Mouse (Mus musculus): Measurements from ENCODE around the gene Ttl.

Gene Ttl

DNA sequence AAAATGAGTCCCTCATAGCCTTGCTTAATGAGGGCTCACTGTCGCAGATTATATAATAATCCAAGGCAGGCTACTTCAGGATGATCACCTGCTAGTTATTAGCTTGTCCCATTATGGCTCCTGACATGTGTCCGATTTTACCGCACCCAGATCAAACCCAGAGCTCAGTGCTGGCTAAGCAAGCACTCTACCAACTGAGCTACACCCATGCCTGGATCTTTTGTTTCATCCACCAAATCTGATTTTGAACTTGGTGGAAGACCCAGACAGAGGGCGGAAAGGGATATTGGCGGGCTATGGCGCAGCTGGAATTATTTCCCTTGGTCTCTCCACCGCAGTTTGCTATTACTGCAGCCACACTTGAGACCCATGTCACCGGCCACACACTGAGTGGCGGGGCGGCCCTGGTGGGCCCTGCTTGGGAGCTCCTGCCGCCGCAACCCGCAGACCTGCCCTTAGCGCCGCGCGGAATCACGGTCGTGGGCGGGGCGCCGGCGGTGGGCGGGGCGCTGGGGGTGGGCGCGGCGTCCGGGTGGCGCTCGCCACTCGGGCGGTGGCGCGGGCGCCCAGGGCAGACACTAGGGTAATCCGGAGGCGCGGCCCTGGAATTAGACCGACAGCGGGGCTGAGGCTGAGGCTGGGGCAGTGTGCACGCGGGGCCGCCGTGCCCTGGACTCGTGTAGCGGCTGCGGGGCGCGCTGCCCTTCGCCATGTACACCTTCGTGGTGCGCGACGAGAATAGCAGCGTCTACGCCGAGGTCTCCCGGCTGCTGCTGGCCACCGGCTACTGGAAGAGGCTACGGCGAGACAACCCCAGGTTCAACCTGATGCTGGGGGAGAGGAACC lies at the start of gene Ttl:
Ttl (plus strand) TSS at position 506 of the 846 bp plus-strand sequence.
- no peak for TF ChIP-seq GATA4 (IDR thresholded peaks at IDR 0.05; ENCODE audit: insufficient replicate concordance, low read length)

DNA sequence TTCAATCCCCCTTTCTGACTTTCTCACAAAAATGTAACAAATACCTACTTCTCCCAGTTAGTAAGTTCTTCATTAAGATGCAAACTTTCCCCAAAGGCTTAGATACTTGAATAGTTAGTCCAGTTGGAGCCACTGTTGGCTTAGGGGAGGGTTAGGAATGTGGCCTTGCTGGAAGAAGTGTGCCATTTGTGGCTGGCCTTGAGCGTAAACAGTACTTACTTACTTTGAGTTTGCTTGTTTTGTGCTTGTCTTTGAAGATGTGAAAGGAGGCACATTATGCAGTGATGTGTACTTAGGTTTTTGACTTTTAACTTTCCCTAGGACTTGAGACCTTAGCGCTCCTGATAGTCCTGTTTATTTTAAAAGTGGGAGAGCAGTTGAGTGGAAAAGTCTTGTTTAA lies 45.6 kb upstream of the Ttl start:
- TF ChIP-seq GATA4 (IDR thresholded peaks at IDR 0.05; ENCODE audit: insufficient replicate concordance, low read length): no peak

DNA sequence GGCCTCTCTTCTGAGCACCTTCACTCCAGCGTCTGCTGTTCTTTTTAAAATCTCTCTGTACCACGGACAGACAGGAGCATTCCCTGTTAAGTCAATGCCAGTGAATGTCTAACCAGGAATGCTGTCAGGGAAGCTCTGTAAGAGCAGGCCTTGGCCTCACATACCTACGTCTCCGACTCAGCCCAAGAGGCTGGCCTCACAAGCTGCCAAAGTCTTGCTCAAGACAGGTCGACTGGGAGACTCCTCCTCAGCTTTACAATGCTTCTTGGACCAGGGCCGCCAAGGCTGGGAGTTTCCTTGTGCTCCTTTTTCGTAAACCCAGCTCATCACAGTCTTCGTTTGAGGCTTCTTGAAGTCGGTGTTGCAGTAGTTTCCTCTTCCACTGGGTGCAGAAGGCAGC lies 40.9 kb upstream of the Ttl start:
- no peak for TF ChIP-seq GATA4 (IDR thresholded peaks at IDR 0.05; ENCODE audit: insufficient replicate concordance, low read length)

DNA sequence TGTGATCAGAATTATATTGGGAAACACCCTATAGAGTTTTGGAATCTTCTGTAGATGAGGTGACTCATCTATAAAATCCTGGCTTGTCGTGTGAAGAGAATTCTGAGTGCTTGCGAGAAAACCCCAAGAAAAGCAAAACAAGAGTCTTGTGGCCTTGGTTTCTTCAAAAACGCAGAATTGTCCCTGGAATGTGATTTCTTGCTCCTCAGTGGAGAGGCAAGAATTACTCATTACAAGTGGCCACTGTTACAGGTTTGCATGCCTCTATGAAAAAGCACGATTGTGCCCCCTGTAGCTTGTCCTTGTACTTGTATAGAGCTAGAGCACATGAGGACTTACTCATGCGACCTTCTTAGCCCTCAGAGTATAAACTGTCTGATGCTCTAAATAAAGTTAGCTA lies 30.4 kb upstream of the Ttl start:
- no peak for TF ChIP-seq GATA4 (IDR thresholded peaks at IDR 0.05; ENCODE audit: insufficient replicate concordance, low read length)

DNA sequence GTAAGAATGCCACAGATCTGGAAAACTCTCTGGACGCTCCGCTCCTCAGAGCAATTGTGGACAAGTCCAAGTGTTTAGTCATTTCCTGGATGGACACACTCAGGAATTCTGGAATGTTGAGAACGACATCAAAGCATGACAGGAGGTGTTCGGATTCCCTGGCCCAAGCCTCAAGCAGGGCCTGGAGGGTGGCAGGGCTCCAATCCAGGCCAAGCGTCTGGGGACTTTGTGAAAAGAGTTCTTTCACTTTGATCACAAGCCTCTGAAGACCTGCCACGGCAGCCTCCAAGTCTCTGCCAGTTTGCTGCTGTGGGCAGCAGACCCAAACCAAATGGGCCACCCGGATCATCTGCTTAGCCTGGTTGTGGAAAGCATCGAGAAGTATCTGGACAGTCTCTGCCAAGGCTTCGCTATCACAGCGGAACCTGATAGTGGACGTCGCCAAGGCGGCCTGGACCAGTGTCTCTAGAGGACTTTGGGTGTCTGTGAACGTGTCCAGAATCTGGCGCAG lies 27.3 kb upstream of the Ttl start:
- no peak for TF ChIP-seq GATA4 (IDR thresholded peaks at IDR 0.05; ENCODE audit: insufficient replicate concordance, low read length)

DNA sequence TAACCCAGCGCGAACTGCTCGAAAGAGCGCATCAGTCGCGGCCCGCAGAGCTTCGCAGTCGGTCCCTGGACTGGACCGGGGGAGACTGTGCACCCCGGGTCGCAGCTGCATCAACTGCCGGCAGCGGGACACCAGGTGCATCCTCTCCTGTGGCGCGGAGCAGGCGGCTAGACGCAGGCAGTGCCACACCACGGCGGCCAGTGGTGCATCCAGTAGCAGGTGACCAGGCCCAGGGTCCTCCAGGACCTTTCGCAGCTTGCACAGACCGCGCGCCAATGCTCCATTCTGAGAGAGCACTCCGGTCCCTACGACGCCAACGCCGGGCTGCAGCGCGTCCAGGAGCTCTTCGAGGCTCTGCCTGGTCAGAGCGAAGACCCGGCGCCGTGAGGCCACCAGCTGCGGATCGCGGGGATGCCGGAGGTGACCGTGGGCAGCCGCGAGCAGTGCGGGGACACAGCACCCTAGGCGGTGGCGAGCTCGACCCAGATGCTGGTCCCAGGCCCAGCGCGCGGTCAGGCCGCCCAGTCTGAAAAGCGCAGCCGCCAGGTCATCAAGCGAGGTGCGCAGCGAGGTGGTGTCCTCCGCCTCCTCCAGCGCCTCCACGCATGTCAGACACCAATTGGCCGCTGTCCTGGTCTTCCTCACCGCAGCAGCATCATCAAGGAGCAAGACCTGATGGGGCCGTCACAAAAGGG lies 26.7 kb upstream of the Ttl start:
- no peak for TF ChIP-seq GATA4 (IDR thresholded peaks at IDR 0.05; ENCODE audit: insufficient replicate concordance, low read length)

DNA sequence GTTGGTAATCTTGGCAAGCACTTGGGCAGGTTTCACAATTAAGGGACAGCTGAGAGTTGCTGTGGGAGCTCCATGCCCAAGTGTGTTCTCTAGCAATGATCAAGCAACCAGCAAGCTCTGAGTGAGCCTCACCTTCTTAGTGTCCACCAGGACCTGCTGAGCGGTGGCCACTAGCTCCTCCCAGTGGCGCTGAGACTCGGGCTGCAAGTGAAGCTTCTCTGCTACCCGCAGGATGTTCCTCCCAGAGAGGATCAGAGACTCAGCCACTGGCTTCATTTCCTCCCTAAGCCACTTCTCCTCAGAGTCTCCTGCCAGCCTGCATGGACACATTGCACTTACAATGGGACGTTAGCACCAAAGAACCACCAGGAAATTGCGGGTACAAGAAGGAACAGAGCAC lies 25.2 kb upstream of the Ttl start:
- no peak for TF ChIP-seq GATA4 (IDR thresholded peaks at IDR 0.05; ENCODE audit: insufficient replicate concordance, low read length)

DNA sequence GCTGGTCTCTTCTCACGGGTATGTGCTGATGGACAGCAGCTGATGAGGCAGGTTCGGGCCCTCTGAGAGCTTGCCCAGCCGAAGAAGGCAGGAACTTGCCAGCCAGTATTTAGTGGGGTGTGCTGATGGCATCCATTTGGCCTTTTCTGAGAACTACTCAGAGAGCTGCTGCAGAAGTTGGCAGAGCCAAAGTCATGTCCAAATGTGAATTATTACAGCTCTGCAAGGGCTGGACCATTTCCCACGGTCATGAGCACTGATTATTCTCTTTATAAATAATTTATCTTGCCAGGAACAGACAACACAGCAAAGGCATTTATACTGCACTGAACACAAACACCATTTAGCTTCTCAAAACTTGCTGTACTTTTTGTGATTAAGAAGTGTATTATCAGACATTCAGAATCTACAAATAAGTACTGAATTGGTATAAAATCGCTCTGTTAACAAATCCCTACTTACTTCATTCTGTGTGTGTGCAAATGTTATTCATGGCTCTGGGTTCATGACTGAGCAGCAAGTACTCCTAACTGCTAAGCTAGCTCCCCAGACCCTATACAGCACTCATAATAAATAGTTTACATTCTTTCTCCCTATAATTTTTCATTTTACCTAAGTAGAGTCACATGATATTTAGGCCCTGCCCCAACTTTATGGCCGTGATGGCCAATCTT lies 19.4 kb upstream of the Ttl start:
- no peak for TF ChIP-seq GATA4 (IDR thresholded peaks at IDR 0.05; ENCODE audit: insufficient replicate concordance, low read length)

DNA sequence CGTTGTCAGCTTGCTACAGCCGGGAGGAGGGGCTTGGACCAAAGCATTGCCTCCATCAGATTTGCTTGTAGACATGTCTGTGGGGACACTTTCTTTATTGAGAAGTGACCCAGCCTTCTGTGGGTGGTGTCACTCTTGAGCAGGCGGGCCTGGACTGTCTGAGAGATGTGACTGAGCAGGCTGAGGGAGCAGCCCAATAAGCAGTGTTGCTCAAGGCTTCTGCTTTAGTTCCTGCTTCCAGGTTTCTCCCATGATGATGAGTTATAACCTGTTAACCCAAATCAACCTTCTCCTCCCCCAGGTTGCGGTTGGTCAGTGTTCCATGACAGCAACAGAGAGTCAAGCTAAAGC lies 18.9 kb upstream of the Ttl start:
- TF ChIP-seq GATA4 (IDR thresholded peaks at IDR 0.05; ENCODE audit: insufficient replicate concordance, low read length): no peak

DNA sequence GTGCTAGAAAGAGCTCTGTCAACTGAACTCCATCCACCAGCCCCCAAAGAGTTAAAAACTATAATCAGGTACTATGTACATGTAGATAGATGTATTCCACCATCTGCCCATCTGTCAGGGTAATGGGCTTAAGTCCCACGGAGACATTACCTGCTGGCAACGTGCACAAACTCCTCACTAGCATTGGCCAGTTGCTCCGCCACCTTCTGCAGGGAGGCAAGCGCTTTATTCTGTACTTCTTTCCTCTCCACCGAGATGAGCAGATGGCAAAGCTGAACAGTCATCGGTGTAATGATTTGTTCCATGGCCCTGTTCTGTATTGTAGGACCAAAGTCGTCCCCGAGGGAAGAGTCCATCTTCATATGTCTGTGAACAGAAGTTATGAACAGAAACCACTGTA lies 17.9 kb upstream of the Ttl start, which contains the start of gene Vinac1:
Vinac1 (minus strand) TSS at position 362 of the 400 bp plus-strand sequence.
- no peak for TF ChIP-seq GATA4 (IDR thresholded peaks at IDR 0.05; ENCODE audit: insufficient replicate concordance, low read length)

DNA sequence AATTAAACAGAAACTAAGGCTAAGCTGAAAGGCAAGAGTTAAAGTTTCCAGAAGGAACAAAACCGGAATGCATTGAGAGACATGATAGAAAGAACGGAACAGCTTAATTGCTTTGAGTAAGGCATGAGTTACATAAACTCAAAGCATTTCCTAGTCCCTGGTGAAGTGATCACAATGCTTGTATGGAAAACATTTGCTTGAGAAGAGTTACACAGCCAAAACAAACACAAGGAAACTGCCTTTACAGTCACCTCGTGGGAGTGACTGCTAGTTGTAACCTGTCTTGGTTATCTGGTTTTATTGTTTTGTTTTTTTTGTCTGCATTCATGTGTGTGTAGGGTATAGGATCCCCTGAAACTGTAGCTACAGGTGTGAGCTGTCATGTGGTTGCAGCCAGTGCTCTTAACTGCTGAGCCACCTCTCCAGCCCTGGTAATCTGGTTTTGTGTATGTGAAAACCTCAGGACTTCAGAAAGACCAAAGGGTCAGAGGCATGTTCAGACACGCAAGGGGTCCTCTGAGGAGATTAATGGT lies 13.2 kb upstream of the Ttl start:
- TF ChIP-seq GATA4 (IDR thresholded peaks at IDR 0.05; ENCODE audit: insufficient replicate concordance, low read length): no peak

DNA sequence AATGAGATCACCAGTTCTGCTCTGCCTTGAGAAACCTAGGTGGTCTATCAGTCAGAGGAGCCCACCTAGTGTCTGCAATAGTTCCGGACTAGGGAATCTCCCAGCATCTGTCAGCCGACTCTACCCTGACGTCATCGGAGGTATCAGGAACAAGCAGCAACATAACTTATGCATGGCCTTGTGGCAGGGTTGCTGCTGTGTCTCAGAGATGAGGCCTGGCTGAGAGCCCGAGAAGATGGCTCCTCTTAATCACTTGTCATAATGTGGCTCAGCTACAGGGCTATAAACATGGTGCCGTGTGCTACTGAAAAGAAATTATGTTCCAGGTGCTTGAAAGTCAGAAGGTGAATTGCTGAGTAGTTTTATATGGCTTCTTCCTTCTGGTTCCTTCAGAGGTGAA lies 10.0 kb upstream of the Ttl start:
- no peak for TF ChIP-seq GATA4 (IDR thresholded peaks at IDR 0.05; ENCODE audit: insufficient replicate concordance, low read length)

DNA sequence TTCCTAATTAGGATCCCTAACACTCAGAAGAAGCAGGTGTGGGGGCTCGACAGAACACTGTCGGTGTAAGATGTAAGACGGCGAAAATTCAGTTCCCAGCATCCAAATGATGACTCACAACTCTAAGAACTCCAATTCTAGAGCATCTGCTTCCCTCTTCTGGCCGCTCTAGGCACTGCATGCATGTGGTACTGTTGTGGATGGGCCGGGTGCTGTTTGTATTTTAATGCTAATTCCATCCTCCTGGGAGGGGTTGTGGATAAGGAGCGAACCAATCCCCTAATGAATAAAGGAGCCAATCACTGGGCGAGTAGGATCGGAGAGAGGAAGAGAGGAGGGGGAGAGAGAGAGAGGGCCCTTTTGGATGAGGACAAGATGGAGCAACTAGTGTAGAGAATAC lies 9.1 kb upstream of the Ttl start:
- TF ChIP-seq GATA4 (IDR thresholded peaks at IDR 0.05; ENCODE audit: insufficient replicate concordance, low read length): no peak

DNA sequence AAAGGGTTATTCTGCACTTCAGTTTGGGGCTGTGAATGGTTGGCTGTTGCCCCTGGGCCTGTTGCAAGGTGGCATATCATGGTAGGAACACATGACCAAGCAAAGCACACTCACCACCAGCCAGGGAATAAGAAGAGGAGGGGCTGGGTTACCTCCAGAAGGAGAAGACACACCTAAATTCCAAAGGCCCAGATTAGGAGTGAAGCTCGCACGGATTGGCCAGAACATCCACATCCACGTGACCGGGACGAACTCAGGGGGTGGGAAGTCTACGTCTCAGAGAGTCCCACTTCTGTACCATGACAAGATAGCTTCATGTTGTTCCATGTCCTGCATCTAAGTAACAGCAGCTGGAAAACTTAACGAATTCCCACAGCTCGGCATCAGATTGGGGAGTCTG lies 8.5 kb upstream of the Ttl start:
- no peak for TF ChIP-seq GATA4 (IDR thresholded peaks at IDR 0.05; ENCODE audit: insufficient replicate concordance, low read length)

DNA sequence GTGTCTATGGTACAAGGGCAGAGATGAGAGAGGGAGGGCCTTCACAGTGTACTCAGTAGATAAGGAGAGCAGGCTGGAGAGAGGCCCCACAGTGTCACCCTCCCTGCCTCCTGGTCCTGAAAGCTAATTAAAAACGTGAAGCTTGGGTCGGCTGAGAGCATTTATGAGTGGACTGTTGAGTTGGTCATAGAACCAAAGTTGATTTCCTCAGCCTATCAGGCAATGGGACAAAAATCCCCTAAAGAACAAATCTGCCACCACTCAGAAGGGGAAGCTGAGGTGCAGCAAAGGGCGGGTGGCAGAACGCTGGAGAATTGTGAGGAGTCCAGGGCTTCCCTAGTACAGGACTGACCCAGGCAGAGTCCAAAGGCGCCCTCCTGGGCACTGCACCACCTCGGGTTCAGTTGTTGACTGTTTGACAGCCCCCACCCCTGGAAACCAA lies 7.8 kb upstream of the Ttl start:
- TF ChIP-seq GATA4 (IDR thresholded peaks at IDR 0.05; ENCODE audit: insufficient replicate concordance, low read length): no peak
